Mouse (Mus musculus): ENCODE data around the gene Hsbp1. TPM values are rescaled to one million over a fixed set of nuclear protein-coding genes. Genes with fewer than 3 reads are reported as not detected.

Hsbp1 gene
- polyA plus RNA-seq, 1 experiment, result 232 TPM

DNA sequence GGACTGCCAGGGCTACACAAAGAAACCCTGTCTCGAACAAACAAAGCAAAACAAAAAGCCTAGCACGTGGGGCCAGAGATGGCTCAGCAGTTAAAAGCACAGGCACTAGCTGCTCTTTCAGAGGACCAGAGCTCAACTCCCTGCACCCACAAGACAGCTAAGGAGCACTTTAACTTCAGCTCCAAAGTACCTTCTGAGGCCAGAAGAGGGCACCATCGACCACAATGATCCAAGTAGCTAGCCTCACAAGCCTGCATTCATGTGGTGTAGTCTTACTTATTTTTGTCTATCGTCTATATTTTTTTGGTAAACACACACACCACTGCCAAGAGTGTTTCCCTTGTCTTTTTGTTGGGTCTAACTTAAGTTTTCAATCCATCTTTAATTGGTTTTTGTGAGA is 36.3 kb downstream of the Hsbp1 start:
- Histone ChIP-seq H3K27ac (ENCODE audit: insufficient read depth, low read depth, low read length) (no peak overlapping the region), H3K4me3 (ENCODE audit: insufficient read depth, low read length) (no peak overlapping the region), H3K4me1 (ENCODE audit: control insufficient read depth, insufficient read depth, low read length) (no peaks in the 10 kb centered on the region)
- TF ChIP-seq POLR2A (IDR thresholded peaks at IDR 0.05; ENCODE audit: borderline replicate concordance, low read depth, low read length), result no peak

DNA sequence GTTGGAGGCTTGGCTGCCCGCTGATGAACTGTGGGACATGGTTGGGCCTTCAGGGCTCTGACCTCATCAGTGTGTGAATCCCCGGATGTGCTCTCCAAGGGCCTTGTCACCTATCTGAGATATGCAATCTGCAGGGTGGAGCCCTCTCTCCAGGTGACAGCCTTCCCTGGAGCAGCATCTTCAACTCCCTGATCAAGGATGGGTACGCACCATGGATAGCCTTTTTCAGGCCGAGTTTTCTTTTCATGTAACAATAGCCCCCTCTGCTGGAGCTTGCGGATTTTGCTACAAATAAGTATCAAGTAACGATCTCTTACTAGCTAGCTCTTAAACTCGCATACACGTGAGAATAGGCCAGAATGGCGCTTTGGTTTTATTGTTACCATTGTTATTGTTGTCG is 40.2 kb downstream of the Hsbp1 start:
- no peaks in the 10 kb centered on the region for H3K4me1 ChIP-seq (ENCODE audit: control insufficient read depth, insufficient read depth, low read length)
- TF ChIP-seq POLR2A (IDR thresholded peaks at IDR 0.05; ENCODE audit: borderline replicate concordance, low read depth, low read length), result no peak
- no peak for TF ChIP-seq CTCF (IDR thresholded peaks at IDR 0.05; ENCODE audit: low read depth, low read length)
- H3K27ac ChIP-seq (ENCODE audit: insufficient read depth, low read depth, low read length), result no peak overlapping the region
- no peak overlapping the region for H3K4me3 ChIP-seq (ENCODE audit: insufficient read depth, low read length)

DNA sequence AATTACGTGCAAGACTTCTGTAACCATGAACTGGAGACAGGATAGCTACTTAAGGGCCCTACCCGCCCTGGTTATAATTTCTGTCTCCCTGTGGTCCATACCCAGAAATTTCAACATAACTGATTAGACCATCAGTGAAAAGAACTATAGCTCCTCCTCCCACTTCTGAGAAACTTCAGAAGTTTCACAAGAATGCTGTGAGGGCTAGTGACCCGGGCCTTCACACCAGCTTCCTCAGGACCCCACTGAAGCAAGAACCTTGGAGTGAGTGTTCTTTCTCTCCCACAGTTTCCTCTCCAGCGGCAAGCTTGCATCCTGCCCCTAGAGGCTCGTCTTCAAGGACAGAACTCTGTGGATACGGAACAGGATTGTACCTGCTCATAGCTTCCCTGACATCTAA is 41.6 kb downstream of the Hsbp1 start:
- no peak overlapping the region for H3K27ac ChIP-seq (ENCODE audit: insufficient read depth, low read depth, low read length)
- H3K4me1 ChIP-seq (ENCODE audit: control insufficient read depth, insufficient read depth, low read length), result no peaks in the 10 kb centered on the region
- no peak overlapping the region for H3K4me3 ChIP-seq (ENCODE audit: insufficient read depth, low read length)
- TF ChIP-seq CTCF (IDR thresholded peaks at IDR 0.05; ENCODE audit: low read depth, low read length) (no peak), POLR2A (IDR thresholded peaks at IDR 0.05; ENCODE audit: borderline replicate concordance, low read depth, low read length) (no peak)

DNA sequence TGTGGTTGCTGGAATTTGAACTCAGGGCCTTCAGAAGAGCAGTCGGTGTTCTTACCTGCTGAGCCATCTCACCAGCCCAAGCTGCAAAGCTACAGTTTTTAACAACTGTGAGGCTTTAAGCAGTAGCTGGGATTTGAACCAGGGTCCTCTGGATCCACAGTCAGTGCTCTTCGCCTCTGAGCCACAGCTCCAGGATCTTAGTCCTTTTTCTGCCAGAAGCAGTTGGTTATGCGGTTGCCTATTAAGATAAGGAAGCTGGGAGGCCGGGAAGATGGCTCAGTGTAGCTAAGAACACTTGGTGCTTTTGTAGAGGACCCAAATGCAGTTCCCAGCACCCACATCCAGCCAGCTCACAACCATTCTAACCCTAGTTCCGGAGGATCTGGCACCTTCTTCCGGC is 42.7 kb downstream of the Hsbp1 start:
- no peak overlapping the region for H3K27ac ChIP-seq (ENCODE audit: insufficient read depth, low read depth, low read length)
- H3K4me1 ChIP-seq (ENCODE audit: control insufficient read depth, insufficient read depth, low read length), result no peaks in the 10 kb centered on the region
- TF ChIP-seq CTCF (IDR thresholded peaks at IDR 0.05; ENCODE audit: low read depth, low read length) (no peak), POLR2A (IDR thresholded peaks at IDR 0.05; ENCODE audit: borderline replicate concordance, low read depth, low read length) (no peak)
- no peak overlapping the region for H3K4me3 ChIP-seq (ENCODE audit: insufficient read depth, low read length)

DNA sequence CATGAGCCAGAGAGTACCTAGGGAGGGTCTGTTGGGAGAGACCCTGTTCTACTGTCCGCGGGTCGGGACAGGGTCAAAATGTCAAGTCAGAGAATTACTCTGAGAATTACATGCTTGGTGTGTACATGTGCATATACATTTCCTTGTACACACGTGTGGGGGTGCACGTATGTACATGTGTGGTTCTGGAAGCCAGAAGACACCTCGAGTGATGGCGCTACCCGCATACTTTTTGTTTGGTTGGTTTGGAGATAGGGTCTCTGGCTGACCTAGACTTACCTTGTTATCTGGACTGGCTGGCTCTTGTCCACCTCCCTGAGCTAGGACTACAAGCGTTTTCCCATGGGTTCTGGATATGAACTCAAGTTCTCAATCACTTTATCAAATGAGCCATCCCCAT is 49.8 kb downstream of the Hsbp1 start:
- Histone ChIP-seq H3K4me3 (ENCODE audit: insufficient read depth, low read length) (peak overlapping the region; percentile 83), H3K27ac (ENCODE audit: insufficient read depth, low read depth, low read length) (no peak overlapping the region), H3K4me1 (ENCODE audit: control insufficient read depth, insufficient read depth, low read length) (peaks cover 9% of the 10 kb centered on the region)
- TF ChIP-seq POLR2A (IDR thresholded peaks at IDR 0.05; ENCODE audit: borderline replicate concordance, low read depth, low read length) (no peak), CTCF (IDR thresholded peaks at IDR 0.05; ENCODE audit: low read depth, low read length) (no peak)

DNA sequence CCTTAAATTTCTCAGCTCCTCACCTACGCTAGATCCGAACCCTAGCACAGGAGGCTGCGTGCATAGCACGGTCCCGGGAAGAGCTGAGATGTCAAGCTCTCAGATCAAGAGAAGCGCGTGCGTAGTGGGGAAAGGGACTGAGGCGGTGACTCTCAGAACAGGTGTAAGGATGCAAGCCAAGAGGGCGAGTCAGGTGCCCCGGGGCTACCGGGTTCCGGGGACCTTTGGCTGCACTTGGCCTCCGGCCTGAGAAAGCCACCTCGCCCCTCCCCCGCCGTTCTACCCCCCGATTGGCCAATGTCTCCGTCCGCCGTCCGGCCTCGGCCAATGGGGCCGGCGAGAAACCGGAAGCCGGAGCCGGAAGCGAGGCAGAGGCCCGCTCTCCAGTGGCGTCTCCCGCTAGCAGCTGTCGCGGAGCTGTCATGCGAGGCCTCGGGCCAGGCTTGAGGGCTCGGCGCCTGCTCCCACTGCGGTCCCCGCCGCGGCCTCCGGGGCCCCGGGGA is 50.3 kb downstream of the Hsbp1 start, which contains the start of gene Mlycd:
TSS of gene Mlycd (plus strand) at position 355 of the 503 bp plus-strand sequence.
- H3K27ac ChIP-seq (ENCODE audit: insufficient read depth, low read depth, low read length), result peak within 1 kb of the TSS; percentile 55; the same call in 1 of the 2 replicates
- H3K4me1 ChIP-seq (ENCODE audit: control insufficient read depth, insufficient read depth, low read length), result peaks cover 9% of the 10 kb centered on the region
- H3K4me3 ChIP-seq (ENCODE audit: insufficient read depth, low read length), result peak within 1 kb of the TSS; percentile 88
- TF ChIP-seq CTCF (IDR thresholded peaks at IDR 0.05; ENCODE audit: low read depth, low read length) (no peak), POLR2A (IDR thresholded peaks at IDR 0.05; ENCODE audit: borderline replicate concordance, low read depth, low read length) (no peak)

DNA sequence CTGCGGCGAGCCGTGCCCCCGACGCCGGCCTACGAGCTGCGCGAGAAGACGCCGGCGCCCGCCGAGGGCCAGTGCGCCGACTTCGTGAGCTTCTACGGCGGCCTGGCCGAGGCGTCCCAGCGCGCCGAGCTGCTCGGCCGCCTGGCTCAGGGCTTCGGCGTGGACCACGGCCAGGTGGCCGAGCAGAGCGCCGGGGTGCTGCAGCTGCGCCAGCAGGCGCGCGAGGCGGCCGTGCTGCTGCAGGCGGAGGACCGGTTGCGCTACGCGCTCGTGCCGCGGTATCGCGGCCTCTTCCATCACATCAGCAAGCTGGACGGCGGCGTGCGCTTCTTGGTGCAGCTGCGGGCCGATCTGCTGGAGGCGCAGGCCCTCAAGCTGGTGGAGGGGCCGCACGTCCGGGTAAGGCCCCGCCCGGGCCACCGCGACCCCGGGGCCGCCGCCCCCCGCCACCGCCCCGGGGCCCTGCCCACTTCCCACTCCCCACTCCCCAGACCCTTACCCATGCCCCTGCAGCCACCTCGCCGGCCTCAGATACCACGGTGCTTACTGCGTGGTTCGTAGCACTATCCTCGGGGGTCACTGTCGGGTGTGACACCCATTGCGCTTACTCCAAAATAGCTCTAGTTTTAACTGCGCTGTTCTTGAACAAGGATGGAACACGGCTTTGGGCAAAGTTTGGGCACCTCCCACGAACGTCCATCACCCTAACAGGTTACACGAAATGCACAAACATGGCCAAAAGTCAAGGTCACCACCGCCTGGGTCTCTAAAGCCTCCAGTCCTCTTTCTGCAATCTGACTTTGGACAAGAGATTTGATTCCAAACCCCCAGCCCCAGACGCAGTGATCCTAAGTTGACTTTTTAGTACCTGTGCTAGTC is 51.0 kb downstream of the Hsbp1 start:
- Histone ChIP-seq H3K4me1 (ENCODE audit: control insufficient read depth, insufficient read depth, low read length) (peaks cover 9% of the 10 kb centered on the region), H3K4me3 (ENCODE audit: insufficient read depth, low read length) (peak overlapping the region; percentile 88), H3K27ac (ENCODE audit: insufficient read depth, low read depth, low read length) (peak overlapping the region; percentile 55; the same call in 1 of the 2 replicates)
- TF ChIP-seq CTCF (IDR thresholded peaks at IDR 0.05; ENCODE audit: low read depth, low read length), result no peak
- no peak for TF ChIP-seq POLR2A (IDR thresholded peaks at IDR 0.05; ENCODE audit: borderline replicate concordance, low read depth, low read length)

Other genes with a start within 250 kb of the Hsbp1 start
- 14.2 and 14.3 TPM in 2 replicates for gene Mlycd, start 50.4 kb downstream of the Hsbp1 start, polyA plus RNA-seq (2012; ENCODE audit: insufficient read depth, insufficient read length, missing spikeins)
- 33.8 and 34.3 TPM in 2 replicates for gene Osgin1, start 89.6 kb downstream of the Hsbp1 start, polyA plus RNA-seq (2012; ENCODE audit: insufficient read depth, insufficient read length, missing spikeins)
- not detected in 2 replicates for gene Necab2, start 102.2 kb downstream of the Hsbp1 start, polyA plus RNA-seq (2012; ENCODE audit: insufficient read depth, insufficient read length, missing spikeins)
- gene Slc38a8, start 157.2 kb downstream of the Hsbp1 start, polyA plus RNA-seq (2012; ENCODE audit: insufficient read depth, insufficient read length, missing spikeins), result not detected in 2 replicates
- gene Mbtps1, start 214.2 kb downstream of the Hsbp1 start, polyA plus RNA-seq (2012; ENCODE audit: insufficient read depth, insufficient read length, missing spikeins), result 33.1 and 37.9 TPM in 2 replicates
- 29.3 and 30.7 TPM in 2 replicates for gene Hsdl1, start 230.7 kb downstream of the Hsbp1 start, polyA plus RNA-seq (2012; ENCODE audit: insufficient read depth, insufficient read length, missing spikeins)
- gene Dnaaf1, start 230.7 kb downstream of the Hsbp1 start, polyA plus RNA-seq (2012; ENCODE audit: insufficient read depth, insufficient read length, missing spikeins), result not detected in 2 replicates

Data from bone marrow macrophage, adult 2 months (primary cell).